Mouse (Mus musculus): ENCODE data around the gene Rbfox2.
"Not testable (repeated sequence)": the region's sequence is repeated elsewhere in the genome, so short reads cannot be mapped to it uniquely, and the experiment has no call there.

Rbfox2 gene

DNA sequence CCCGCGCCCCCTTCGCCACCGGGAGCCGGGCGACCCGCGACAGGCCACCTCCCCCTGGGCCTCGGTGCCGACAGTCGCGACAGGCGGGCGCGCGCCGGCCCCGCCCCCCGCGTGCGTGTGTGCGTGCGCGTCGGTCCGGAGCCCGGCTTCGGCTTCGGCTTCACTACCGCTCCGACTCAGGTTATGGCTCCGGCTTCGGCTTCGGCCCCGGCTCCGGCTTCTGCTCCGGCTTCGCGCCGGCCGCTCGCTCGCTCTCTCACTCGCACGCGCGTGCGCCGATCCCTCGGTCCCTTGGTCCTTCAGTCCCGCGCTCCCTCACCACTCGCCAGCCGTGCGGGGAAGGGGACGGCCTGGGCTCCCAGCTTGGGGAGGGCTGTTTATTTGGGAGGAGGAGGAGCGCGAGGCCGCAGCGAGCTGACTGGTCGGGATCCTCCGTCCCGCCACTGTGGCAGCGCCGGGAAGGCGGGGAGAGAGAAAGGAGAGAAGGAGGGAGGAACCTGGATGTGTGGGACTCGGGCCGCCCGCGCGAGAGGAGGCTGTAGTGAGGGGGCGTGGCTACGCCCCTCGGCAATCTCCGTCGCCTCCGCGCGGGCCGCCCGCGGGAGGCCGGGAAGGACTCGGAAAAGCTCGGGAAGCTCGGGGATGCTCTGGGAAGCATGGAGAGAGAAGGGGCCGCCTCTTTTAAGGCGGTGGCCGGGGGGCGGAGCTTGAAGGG is at the start of gene Rbfox2:
Rbfox2 (minus strand) TSS at position 458 of the 715 bp plus-strand sequence.
- DNase-seq (ENCODE audit: low spot score in 2 of 2): peak; percentile 85

DNA sequence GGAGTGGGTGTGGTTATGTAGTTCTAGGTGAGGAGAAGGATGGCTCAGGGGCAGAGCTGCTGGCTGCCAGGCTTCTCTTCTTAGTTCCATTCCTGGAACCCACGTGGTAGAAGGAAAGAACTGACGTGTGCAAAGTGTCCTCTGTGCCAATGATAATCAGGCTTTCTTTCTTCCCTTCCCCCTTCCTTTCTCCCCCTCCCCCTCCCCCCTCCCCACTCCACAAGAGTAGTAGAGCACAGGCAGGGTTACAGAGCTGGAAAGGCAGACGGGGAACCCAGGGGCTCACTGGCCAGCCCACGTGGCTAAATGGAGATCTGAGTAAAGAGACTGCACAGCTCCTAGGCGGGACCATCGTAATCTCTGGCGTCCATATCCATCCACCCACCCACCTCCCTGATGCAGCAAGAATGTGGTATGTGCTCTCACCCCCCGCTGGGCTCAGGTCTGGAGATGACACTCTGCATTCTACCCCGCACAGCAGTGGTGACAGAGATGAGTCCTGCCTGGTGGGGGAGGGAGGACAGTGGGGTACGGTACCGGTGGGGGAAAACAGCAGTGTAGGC is 49.5 kb upstream of the Rbfox2 start:
- peak; percentile 67 to 74 for DNase-seq (ENCODE audit: low spot score in 2 of 2)

DNA sequence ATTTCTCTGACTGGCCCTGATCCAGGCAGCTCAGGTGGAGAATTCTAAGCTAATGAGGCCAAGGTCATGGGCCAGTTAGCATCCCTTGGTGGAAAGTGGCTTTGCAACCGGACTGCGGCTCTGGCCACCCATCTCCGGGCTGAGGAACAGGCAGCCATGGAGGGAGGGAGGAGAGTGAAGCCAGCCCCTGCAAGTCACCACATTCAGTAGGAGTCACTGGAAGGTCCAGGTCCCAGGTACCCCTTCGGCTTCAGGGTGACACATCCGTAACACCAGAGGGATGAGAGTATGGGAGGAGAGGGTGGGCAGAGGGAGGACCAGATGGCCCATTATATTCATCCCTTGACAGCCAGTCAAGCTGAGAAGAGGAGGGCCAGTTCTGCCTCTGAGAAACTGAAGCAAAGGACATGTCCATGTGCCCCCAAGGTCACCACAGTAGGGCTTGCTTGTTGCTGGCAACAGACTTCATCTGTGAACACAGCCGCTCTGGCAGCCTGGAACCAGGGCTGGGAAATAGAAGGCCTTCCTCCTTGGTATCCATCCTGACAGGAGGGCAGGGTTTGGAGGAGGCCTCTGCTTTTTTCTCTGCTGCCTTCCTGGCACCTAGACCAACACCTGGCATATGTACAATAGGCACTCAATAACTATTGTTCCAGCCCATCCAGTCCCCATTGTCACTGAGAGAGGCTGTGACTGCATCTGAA is 48.2 kb upstream of the Rbfox2 start:
- DNase-seq (ENCODE audit: low spot score in 2 of 2): no peak

DNA sequence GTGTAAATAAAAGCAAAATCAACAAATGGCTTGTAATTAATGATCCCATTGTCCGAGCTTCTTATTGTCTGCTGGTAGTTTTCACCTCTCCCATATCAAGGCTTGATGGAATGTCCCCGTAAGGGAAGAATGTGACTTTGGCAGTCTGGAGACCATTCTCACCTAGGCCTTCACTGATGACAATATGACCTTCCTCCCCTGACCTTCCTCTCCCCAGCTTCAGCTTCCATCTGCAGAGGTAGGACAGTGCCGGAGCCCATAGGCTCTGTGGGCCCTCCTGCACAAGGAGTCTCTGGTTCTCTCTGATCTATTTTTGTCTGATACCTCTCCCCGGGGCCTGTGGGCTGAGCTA is 47.7 kb upstream of the Rbfox2 start:
- no peak for DNase-seq (ENCODE audit: low spot score in 2 of 2)

DNA sequence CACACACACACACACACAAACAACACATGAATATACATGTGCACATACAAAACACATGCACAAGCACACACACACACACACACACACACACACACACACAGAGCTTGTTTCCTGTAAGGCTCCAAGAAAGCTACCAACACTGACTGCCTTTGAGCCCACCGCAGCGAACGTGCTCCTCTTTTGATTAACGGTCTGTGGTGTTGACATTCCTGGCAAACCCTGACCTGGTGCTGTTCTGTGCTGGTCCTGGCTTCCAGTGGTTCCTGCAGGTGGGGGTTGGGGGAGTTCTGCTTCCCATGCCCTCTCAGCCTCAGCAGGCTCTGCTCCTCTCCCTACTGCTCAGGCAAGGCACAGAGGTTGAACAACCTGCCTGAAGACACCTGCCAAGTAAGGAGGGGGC is 47.0 kb upstream of the Rbfox2 start:
- DNase-seq (ENCODE audit: low spot score in 2 of 2): no peak

DNA sequence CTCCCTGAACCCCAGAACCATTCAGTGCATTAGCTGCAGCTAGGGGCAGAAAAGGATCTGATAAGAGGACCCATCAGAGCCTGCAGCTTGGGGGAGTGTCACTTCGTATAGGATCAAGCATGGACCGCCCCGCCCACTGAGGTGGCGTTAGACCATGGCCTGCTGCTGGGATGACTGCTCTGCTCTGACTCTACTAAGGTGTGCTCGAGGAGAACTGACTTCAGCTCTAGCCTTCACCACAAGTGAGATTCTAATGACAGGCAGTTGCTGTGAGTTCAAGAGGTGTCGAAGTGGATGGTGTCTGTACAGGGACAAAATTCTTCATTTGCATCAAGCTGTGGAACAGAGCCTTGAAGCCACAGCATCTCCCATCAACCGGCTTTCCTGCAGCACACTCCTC is 46.1 kb upstream of the Rbfox2 start:
- no peak for DNase-seq (ENCODE audit: low spot score in 2 of 2)

DNA sequence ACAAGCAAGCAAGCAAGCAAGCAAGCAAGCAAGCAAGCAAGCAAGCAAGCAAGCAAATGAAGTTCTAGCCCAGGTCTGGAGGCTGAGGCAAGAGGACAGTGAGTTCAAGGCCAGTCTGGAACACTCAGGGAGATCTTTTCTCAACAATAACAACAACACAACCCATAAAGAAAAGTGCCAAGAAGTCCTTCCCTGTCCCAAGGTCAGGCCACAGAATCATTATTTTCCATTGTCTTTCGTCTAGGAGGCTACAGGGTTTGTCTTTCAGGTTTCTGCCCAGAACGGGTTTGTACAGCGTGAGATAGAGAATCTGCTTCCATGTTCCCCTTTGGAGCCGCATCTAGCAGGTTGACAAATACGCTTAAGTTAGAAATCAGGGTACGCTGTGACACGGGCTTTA is 43.3 kb upstream of the Rbfox2 start:
- DNase-seq (ENCODE audit: low spot score in 2 of 2): no peak

DNA sequence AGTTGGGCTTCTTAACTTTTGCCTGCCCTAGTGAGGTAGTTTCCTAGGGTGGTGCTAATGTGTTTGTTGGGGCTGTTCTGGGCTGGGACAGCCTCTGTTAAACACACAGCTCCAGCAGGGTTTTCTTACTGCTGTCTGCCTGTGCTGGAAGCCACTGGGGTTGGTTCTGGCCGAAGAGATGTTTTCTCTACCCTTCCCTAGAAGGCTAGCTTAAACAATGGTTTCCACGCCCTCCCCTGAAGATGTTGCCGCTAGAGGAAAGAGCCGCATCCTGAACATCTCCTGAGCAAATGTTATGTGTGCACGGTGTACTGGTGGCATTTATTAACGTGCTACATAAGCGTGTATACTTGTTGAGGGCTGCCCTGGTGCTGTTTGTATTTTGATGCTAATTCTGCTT is 41.3 kb upstream of the Rbfox2 start:
- DNase-seq (ENCODE audit: low spot score in 2 of 2): no peak

DNA sequence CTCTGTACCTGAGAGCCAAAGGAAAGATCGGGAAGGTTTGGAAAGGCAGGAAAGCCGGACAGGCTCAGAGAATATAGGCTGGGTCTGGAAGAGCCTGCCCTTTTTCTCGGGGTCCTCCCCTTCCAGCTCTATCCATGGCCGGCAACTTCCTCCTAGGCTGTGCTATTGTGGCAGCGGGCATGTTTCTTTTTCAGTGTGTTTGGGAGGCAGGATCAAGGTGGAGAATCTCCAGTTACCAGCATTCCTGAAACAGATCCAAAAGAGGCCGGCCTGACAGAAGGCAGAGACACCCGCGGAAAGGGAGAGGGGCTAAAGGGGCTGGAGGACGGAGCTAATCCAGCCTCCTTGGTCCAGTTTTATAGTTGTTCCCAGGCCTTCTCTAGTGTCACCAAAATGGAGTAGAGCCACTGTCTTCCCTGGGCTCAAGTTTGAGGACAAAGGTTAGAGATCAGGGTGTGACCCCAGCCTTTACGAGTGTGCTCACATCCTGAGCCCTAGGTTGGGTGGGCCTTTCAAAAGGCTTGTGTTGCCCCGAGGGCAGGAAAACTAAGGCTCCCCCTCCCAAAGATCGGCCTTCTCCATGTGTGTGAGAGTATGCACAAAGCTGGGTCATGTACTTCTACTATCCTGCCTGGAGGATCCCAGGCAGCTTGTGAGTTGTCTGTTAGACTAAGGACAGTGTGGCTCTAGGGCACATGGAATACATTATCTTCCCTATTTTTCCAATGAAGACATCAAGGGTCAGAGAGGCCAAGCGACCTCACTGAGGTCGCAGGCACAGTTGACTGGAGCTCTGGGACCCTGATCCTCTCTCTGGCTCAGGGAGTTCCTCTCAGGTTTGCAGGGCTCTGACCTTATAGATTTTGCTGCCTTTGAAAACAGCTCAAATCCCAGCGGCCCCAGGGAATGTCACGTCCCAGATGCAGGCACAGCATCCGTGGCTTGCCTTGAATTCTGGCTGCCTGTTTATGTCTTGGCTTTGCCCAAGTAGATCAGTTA is 37.6 kb upstream of the Rbfox2 start:
- DNase-seq (ENCODE audit: low spot score in 2 of 2): no peak

DNA sequence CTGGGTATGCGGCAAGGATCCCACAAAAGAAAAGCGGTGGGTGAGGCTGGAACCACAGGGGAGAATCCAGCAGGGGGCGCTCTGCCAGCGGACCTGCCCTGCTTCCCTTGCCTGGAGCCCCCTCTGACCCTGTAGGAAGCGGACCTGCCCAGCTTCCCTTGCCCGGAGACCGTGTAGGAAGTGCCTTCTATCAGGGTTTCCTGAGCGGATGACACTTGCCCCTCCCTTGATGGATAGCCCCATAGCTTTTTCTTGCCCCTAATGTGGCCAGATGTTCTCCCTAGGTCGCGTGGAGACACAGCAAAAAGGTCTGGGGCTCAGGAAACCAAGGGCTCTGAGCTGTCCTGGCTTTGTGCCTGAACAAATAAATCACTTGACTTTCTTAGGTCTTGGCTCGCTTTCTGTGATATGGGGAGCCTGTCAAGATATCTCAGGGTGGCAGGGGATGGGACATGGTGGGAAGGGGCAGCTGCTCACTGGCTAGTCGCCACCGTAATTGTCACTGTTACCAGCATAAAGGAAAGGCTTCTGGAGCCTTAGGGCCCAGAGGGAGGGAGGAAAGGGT is 36.8 kb upstream of the Rbfox2 start:
- peak in 1 of 2 experiments; percentile 39 for DNase-seq (ENCODE audit: low spot score in 2 of 2)

DNA sequence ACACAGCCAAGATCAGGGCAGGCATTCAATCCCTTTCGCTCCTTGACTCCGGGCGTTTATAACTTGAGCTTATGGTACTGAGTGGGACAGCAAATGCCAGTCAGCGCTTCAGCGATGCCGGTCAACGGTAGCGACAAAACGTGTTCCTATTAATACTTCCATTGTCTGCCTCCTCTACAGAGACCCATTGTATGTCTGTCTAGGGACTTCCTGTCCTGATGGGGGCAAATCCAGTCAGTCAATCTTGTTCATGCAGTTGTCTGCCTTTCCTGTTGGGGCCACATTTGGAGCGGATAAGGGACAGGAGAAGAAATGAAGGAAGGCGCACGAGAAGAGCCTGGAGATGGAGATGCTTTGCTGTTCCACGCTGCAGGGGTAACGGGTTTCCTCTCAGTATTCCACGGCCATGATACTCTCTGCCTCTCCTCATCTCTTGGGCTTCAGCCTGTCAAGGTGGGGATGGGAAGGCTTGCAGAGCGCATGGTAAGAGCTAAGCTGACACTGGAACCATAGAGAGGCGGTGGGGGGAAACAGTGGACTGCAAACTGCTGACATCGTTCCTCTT is 36.2 kb upstream of the Rbfox2 start:
- no peak for DNase-seq (ENCODE audit: low spot score in 2 of 2)

DNA sequence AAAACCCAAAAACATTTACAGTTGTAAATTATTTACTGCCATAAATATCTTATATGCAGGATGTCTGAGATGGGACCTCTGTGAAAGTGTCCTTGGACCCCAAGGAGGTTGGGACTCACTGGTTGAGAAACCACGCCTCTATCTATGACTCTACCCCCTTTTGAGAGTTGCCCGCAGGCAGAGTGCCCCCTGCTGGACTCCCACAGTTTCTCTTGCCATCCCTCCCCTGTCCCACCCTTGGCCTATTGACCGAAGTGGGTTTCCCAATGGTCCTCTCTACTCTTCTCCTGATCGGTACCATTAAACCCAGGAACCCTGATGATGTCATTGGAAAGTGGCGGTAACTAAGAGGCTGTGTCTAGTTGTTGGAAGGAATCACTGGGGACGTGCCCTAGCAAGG is 35.2 kb upstream of the Rbfox2 start:
- DNase-seq (ENCODE audit: low spot score in 2 of 2): no peak

DNA sequence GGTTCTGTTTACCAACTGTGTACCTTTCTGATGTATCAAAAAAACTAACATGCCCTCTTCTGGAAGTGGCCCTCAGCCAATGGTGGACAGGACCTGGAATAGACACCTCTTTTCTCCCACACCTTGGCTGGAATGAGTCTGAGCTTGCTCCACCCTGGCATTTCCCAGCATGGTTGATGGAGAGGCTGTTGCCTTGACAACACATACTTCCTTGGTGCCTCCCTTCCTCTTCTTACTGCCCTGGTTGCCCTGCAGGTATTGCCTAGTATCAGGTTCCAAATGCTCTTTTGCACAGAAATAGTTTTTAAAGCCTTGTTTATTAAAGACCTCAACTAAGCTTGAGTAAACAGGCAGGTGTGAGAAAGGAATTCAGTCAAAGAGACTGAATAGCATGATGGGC is 33.8 kb upstream of the Rbfox2 start:
- DNase-seq (ENCODE audit: low spot score in 2 of 2): no peak

DNA sequence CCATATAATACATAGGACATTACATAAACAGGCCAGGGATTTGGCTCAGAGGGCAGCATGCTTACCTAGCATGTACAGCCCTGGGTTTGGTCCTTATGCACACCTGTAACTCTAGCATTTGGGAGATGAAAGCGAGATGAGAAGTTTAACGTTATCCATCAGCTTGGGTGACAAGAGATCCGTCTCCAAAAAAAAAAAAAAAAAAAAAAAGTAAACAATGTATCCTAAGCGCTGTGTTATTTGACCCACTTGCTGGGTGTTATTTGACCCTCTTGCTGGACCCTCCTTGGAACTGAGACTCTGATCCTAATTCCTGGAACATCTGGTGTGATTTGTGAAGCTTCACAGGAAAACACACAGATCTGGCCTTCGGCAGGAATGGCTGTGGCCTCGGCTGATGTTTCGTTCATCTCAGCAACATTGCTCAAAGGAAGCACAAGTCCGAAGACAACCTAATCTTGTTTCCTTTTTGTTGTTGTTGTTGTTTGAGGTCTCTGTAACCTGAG is 32.2 kb upstream of the Rbfox2 start:
- no peak for DNase-seq (ENCODE audit: low spot score in 2 of 2)

DNA sequence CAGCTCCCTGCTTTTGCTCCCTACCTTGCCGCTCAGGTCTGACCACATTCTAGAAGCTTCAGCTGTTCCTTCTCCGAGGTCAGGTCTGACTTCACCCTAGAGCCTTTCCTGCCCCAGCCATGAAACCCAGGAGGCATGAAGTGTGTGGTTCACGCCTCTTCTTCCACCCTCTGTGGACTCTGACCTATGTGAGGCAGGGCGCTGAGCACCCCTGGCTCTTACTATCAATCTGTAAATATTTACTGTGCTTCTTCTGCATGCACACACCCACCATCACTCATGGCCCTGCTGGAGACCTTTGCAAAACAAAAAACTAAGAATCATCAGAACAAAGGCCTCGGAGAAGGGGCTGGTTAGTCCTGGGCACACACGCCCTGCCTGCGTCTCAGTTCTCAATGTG is 31.6 kb upstream of the Rbfox2 start:
- no peak for DNase-seq (ENCODE audit: low spot score in 2 of 2)

DNA sequence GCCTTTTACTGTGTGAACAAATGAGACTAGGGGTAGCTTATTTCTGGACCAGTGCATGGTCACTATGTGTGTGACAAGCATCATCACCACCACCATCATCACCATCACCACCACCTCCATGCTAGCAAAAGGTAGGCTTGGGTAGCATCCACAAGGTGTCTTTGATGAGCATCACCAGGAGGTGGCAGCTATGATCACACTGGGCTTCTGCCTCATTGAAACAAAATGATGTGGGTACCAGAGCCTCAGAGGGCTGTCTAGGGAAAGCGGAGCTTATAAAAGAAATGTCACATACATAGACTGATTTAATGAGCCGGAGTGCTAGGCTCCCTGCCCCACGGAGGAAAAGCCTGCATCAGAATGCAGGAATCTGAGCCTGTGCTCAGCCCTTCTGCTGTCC is 31.1 kb upstream of the Rbfox2 start:
- no peak for DNase-seq (ENCODE audit: low spot score in 2 of 2)

DNA sequence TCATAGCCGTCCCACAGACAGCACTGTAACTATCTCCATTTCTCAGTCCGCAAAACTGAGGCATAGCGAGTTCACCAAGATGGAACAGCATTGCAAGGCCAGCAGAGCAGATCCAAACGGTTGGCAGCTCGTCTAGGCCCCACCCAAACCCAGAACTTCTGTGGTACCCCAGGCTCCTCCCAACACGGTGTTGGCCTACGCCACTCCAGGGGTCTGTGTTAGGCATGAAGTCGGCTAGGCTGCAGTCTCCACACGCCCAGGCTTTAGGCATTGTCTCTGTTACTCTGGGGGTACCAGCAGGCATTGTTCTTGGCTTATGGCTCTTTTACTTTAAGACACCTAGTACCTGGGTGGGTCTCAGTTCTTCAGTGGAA is 30.2 kb upstream of the Rbfox2 start:
- DNase-seq (ENCODE audit: low spot score in 2 of 2): no peak

DNA sequence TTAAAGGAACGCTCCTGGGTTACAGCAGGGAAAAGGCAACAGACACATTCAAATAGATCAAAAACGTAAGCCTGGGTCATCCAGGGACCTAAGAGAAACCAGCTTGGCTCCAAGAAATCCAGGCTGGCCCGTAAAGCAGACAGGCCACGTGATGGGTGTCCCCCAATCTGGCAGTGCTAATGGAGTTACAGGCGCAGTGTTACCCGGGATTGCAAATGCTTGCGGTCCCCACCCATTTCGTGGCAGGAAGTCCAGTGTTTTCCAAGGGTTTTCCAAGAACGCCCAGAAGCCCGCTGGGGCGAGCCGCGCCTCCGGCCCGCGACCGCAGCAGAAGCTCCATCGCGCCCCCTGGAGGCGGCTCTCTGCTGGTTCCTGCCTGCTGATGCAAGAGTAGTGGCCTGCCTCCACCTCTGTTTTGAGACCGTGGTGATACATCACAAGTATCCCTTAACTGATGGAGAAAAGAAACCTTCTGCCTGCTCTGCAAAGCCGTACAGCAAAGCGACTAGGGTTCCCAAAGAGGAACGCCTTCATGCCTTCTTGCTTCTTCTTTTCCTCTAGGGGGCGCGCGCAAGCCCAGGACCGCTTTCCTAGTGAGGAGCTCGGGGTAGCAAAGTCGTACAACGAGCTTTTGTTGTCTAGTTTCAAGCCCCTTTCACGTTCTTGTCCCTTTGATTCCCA is 29.6 kb upstream of the Rbfox2 start:
- peak; percentile 57 to 74 for DNase-seq (ENCODE audit: low spot score in 2 of 2)

DNA sequence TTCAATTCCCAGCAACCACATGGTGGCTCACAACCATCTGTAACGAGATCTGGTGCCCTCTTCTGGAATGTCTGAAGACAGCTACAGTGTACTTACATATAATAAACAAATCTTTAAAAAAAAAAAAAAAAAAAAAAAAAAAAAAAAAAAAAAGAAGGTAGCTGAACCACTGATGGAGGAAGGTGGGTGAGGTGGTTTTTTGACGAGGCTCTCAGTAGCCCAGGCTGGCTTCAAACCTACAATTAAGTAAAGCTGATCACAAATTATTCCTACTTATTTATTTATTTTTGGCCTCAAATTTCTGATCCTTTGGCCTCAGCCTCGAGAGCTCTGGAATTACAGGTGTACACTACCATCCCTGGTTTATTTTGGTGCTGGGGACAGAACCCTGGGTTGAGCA is 28.4 kb upstream of the Rbfox2 start:
- DNase-seq (ENCODE audit: low spot score in 2 of 2): not testable (repeated sequence)

DNA sequence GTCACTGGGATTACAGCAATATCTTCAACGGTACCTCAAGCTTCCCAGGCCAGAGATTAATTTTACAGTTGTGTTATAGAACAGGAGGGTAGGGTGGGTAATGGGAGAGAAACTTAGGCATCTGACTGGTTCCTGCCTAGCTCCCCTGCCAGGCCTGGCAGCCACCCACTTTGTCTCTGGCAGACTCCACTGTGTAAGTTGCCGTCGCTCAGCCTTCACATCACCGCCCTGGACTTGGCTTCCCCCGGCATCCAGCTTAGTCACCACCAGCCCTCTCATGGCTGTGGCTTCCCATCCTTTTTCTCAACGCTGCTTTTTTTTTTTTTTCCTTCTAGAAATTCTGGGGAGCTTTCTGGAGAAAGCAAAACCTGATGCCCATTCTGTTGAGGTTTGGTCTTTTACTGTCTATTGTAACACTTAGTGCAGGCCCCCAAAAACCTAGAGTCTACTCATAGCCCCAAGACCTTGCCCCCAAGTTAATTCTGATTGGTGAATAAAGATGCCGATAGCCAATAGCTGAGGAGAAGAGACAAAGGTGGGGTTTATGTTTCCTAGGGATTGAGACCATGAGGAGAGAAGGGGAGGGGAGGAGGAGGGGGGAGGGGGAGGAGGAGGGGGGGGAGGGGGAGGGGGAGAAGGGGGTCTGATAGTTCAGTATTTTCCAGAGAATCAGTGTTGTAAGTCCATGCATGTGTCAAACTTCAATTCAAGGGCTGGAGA is 25.6 kb upstream of the Rbfox2 start:
- DNase-seq (ENCODE audit: low spot score in 2 of 2): peak; percentile 68 to 74
